Mouse (Mus musculus): ENCODE measurements at regions not wholly inside any gene's neighbourhood (a gene's known extent, or its start where the extent isn't known, plus 50 kb on each side); places are given as distances from the start of the nearest gene placed in this dataset.

- no peak for DNase-seq (ENCODE audit: low spot score)
- H3K4me3 ChIP-seq: no peak overlapping the region
- no peaks in the 10 kb centered on the region for H3K27me3 ChIP-seq (ENCODE audit: low read depth, poor library complexity, severe bottlenecking)
- no peak overlapping the region for H3K27ac ChIP-seq (replicated peaks)
- peaks cover 6% of the 10 kb centered on the region for H3K4me1 ChIP-seq
- H3K9me3 ChIP-seq (replicated peaks): no peaks in the 10 kb centered on the region
- WGBS: 97% methylated on average over 2 of the region's 2 CpGs
- H3K36me3 ChIP-seq: no peaks in the 10 kb centered on the region
Measured at GRCm38 (mm10) chr3:42040959-42041358, 298.5 kb downstream of the D3Ertd751e start.

- H3K27ac ChIP-seq (replicated peaks): no peak overlapping the region
- H3K4me3 ChIP-seq: no peak overlapping the region
- no peaks in the 10 kb centered on the region for H3K4me1 ChIP-seq
- no peaks in the 10 kb centered on the region for H3K9me3 ChIP-seq (replicated peaks)
- no peaks in the 10 kb centered on the region for H3K36me3 ChIP-seq
- no peaks in the 10 kb centered on the region for H3K27me3 ChIP-seq (ENCODE audit: low read depth, poor library complexity, severe bottlenecking)
- no peak for DNase-seq (ENCODE audit: low spot score)
- WGBS: 89% methylated on average over 10 of the region's 10 CpGs
Measured at GRCm38 (mm10) chr3:42057286-42057868, 315.0 kb downstream of the D3Ertd751e start.

DNA sequence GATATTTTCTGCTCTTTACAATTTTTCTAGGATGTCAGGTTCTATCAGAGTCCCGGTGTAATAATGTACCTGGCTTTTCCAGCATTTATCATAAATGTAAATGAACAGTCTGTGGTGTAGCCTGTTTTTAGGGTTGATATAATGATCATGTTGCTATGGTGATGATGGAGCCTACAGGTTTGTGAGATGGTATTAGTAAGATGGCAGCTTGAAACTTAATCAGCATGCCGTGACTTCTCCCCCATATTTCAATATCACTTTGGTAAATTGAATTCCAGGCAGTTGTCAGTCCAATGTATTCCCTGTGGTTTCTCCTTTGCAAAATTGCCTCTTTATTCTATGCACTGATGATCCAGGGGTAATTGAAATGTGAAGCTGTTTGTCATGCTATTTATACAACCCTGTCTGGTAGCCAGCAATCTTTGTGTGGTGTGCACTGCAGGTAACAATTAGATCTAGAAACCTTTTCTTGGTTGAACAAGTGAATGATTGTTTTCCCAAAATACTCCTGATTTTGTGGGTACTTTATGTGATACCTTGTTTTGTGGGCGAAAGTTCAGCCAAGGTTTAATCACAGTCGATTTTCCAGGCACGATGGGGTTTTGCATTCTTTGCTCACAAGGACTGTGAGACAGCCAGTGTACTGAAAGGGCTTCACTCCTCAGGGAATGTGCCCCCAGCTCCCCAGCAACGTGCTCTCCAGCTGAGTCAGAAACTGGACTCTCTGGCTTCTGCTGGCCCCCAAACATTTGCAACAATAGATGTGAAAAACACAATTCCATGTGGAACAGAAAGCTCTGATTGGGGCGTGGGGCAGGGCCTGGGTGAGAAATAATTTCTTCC lies 322.9 kb downstream of the D3Ertd751e start:
- peaks cover 10% of the 10 kb centered on the region for H3K4me1 ChIP-seq
- no peaks in the 10 kb centered on the region for H3K36me3 ChIP-seq
- H3K4me3 ChIP-seq: no peak overlapping the region
- peak overlapping the region; percentile 63 for H3K27ac ChIP-seq (replicated peaks)
- peak; percentile 28 for DNase-seq (ENCODE audit: low spot score)
- WGBS: 42% methylated on average over 7 of the region's 7 CpGs
- H3K27me3 ChIP-seq (ENCODE audit: low read depth, poor library complexity, severe bottlenecking): no peaks in the 10 kb centered on the region
- H3K9me3 ChIP-seq (replicated peaks): no peaks in the 10 kb centered on the region

GRCm38 (mm10) chr3:42065962-42066361 lies 323.6 kb downstream of the D3Ertd751e start:
- Histone ChIP-seq H3K4me3 (no peak overlapping the region), H3K4me1 (peaks cover 10% of the 10 kb centered on the region), H3K9me3 (replicated peaks) (no peaks in the 10 kb centered on the region), H3K36me3 (no peaks in the 10 kb centered on the region), H3K27ac (replicated peaks) (peak overlapping the region; percentile 63; the same call in 1 of the 2 replicates), H3K27me3 (ENCODE audit: low read depth, poor library complexity, severe bottlenecking) (no peaks in the 10 kb centered on the region)
- no peak for DNase-seq (ENCODE audit: low spot score)
- WGBS: 30% methylated on average over 3 of the region's 3 CpGs

DNA sequence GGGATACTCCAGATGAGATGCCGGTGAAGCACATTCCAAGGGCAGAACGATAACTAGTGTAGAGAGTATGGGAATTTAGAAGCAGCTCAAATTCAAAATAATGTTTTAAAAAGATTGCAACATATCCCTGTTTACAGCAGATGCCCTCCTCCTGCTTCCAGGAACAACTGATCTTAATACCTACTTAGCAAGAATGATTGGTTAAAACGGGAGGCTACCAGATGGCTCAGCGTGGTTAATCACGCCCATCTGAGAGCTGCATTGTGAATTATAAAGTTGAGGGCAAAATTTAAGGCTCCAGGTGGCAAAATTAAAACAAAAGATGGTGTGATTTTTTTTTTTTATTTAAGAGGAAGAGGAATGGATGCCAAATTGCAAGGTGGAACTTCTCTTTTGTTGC lies 324.6 kb downstream of the D3Ertd751e start:
- DNase-seq (ENCODE audit: low spot score): no peak
- no peaks in the 10 kb centered on the region for H3K27me3 ChIP-seq (ENCODE audit: low read depth, poor library complexity, severe bottlenecking)
- H3K9me3 ChIP-seq (replicated peaks): no peaks in the 10 kb centered on the region
- H3K4me1 ChIP-seq: peaks cover 10% of the 10 kb centered on the region
- no peak overlapping the region for H3K4me3 ChIP-seq
- H3K36me3 ChIP-seq: no peaks in the 10 kb centered on the region
- WGBS: 91% methylated on average over 5 of the region's 5 CpGs
- H3K27ac ChIP-seq (replicated peaks): no peak overlapping the region

DNA sequence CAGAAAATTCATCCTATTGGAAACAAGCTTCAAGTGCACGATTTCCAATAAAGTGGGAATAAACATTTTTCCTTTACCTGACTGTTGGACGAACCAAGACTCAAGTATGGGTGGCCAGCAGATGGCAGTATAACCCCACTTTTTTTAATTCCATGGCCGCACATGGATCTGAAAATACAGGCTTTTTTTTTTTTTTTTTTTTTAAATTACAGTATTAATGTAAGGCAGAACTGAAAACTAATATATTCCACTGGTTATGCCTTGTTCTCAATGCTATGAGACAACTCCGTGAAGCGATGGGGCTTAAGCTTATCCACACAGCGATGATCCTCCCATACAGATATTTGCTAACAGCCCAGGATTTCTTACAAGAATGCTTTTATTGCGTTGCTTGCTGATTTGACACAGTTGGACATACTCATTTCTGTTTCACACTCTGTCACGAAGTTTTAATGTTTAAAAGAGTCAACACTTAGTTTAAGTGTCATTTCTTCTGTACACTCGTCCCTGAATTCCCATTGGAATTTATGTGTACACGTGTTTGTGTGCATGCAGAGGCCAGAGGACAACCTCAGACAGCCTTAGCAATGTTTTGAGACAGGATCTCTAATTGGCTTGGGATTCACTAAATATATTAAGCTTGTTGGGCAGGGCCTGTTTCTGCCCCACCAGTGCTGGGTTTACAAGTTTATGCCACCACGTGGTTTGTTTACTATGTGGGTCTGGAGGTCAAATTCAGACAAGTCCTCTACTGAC lies 332.3 kb downstream of the D3Ertd751e start:
- H3K4me1 ChIP-seq: no peaks in the 10 kb centered on the region
- no peaks in the 10 kb centered on the region for H3K27me3 ChIP-seq (ENCODE audit: low read depth, poor library complexity, severe bottlenecking)
- H3K4me3 ChIP-seq: no peak overlapping the region
- peak; percentile 40 for DNase-seq (ENCODE audit: low spot score)
- no peaks in the 10 kb centered on the region for H3K36me3 ChIP-seq
- H3K27ac ChIP-seq (replicated peaks): no peak overlapping the region
- WGBS: 60% methylated on average over 11 of the region's 11 CpGs
- H3K9me3 ChIP-seq (replicated peaks): no peaks in the 10 kb centered on the region

GRCm38 (mm10) chr3:42110976-42111847 lies 368.8 kb downstream of the D3Ertd751e start:
- no peak overlapping the region for H3K27ac ChIP-seq (replicated peaks)
- DNase-seq (ENCODE audit: low spot score): peak; percentile 56
- H3K4me3 ChIP-seq: no peak overlapping the region
- H3K9me3 ChIP-seq (replicated peaks): no peaks in the 10 kb centered on the region
- H3K27me3 ChIP-seq (ENCODE audit: low read depth, poor library complexity, severe bottlenecking): no peaks in the 10 kb centered on the region
- H3K4me1 ChIP-seq: peaks cover 7% of the 10 kb centered on the region
- WGBS: 36% methylated on average over 13 of the region's 13 CpGs
- H3K36me3 ChIP-seq: no peaks in the 10 kb centered on the region

DNA sequence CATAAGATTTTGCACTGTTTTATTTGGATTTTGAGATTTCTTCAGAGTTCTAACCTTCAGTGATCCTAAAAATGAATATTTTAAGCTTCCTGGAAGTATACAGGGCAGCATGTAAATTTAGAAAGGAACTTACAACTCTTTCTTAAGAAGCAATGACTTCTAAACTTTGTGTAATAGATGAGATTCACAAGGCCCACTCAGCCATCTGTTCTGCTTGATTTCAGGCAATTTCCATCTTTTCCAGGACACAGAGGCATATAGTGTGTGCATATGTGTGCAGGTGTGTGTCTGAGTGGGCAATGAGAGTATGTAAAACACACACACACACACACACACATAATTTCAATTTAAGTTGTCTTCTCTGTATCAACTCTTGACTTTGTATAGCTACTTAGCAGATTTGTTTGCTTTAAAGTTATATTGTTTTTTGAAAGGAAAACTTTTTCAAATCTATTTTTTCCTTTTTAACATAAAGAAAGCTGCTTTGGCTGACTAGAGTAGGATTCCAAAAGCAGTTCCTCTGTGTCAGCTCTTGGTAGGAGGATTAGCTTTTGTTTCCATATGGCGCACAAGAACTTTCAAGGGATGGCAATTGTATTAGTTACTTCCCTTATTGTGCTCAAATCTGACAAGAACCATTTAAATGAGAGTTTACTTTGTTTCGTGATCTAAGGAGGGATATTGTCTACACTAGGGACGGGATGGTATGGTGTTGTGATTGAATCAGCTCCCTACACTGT lies 387.6 kb downstream of the D3Ertd751e start:
- Histone ChIP-seq H3K27ac (replicated peaks) (no peak overlapping the region), H3K4me1 (no peaks in the 10 kb centered on the region), H3K27me3 (ENCODE audit: low read depth, poor library complexity, severe bottlenecking) (no peaks in the 10 kb centered on the region), H3K4me3 (no peak overlapping the region), H3K36me3 (no peaks in the 10 kb centered on the region), H3K9me3 (replicated peaks) (no peaks in the 10 kb centered on the region)
- no peak for DNase-seq (ENCODE audit: low spot score)
- WGBS: 75% methylated on average over 3 of the region's 3 CpGs

DNA sequence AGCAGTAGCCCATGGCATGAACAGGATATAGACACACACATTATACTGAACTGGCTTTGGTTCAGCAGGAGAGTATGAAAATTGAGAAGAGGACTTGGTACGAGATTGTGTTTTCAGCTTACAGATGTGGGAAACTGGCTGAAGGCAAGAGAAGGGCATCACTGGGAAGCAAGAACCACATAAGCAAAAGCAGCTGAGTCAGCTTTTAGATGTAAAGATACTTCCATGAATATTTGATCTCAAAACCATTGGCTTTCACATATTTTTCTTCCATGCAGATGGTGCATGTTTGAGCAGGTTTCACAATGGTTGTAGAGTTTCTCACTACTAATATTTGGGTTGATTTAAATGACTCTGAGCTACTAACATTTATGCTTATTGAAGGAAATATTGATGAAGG lies 389.9 kb downstream of the D3Ertd751e start:
- DNase-seq (ENCODE audit: low spot score): no peak
- 95% methylated on average over 1 of the region's 1 CpGs for WGBS
- H3K36me3 ChIP-seq: no peaks in the 10 kb centered on the region
- no peaks in the 10 kb centered on the region for H3K4me1 ChIP-seq
- H3K4me3 ChIP-seq: no peak overlapping the region
- H3K27ac ChIP-seq (replicated peaks): no peak overlapping the region
- no peaks in the 10 kb centered on the region for H3K27me3 ChIP-seq (ENCODE audit: low read depth, poor library complexity, severe bottlenecking)
- no peaks in the 10 kb centered on the region for H3K9me3 ChIP-seq (replicated peaks)

- 88% methylated on average over 3 of the region's 3 CpGs for WGBS
- no peak overlapping the region for H3K4me3 ChIP-seq
Measured at GRCm38 (mm10) chr3:42153372-42153771, 411.0 kb downstream of the D3Ertd751e start.

DNA sequence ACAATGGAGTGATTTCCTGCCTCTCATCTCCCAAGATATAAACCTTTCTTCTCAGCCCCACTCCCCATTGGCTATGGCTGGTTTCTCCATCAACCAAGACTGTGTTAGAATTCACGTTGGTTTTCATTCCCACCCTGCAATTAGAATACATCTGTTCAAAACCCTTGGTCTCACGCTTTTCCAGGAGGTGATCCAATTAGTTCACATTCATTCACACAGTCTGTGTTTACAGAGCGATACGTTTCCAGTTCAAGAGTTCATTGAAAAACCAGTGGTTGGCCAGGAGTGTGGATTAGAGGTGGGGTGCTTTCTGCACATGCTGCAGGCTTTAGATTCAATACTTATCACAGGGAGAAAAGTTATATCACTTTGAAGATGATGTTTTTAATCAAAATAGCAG lies 412.5 kb downstream of the D3Ertd751e start:
- Histone ChIP-seq H3K9me3 (replicated peaks) (no peaks in the 10 kb centered on the region), H3K27me3 (ENCODE audit: low read depth, poor library complexity, severe bottlenecking) (no peaks in the 10 kb centered on the region), H3K4me3 (no peak overlapping the region), H3K27ac (replicated peaks) (no peak overlapping the region), H3K36me3 (no peaks in the 10 kb centered on the region), H3K4me1 (no peaks in the 10 kb centered on the region)
- no peak for DNase-seq (ENCODE audit: low spot score)
- WGBS: 35% methylated on average over 4 of the region's 4 CpGs

More at GRCm38 (mm10) chr3:42153372-42153771, 411.0 kb downstream of the D3Ertd751e start:
- no peaks in the 10 kb centered on the region for H3K27me3 ChIP-seq (ENCODE audit: low read depth, poor library complexity, severe bottlenecking)
- no peak for DNase-seq (ENCODE audit: low spot score)
- no peaks in the 10 kb centered on the region for H3K9me3 ChIP-seq (replicated peaks)
- H3K4me1 ChIP-seq: no peaks in the 10 kb centered on the region
- H3K36me3 ChIP-seq: no peaks in the 10 kb centered on the region
- no peak overlapping the region for H3K27ac ChIP-seq (replicated peaks)

GRCm38 (mm10) chr3:42163666-42164065 lies 421.3 kb downstream of the D3Ertd751e start:
- DNase-seq (ENCODE audit: low spot score): no peak
- no peak overlapping the region for H3K27ac ChIP-seq (replicated peaks)
- H3K36me3 ChIP-seq: no peaks in the 10 kb centered on the region
- no peak overlapping the region for H3K4me3 ChIP-seq
- no peaks in the 10 kb centered on the region for H3K9me3 ChIP-seq (replicated peaks)
- no peaks in the 10 kb centered on the region for H3K4me1 ChIP-seq
- 57% methylated on average over 3 of the region's 3 CpGs for WGBS
- no peaks in the 10 kb centered on the region for H3K27me3 ChIP-seq (ENCODE audit: low read depth, poor library complexity, severe bottlenecking)

Measured in midbrain, embryonic 10.5 days (tissue).